Mouse (Mus musculus) myocyte (in vitro differentiated cells): ENCODE data around the gene Tnnt3.

Experiments
- CEBPB ChIP-seq: IDR thresholded peaks from 2 replicates; pipeline ENCODE4 v1.6.1; 2011; ENCODE audit warnings: mild to moderate bottlenecking, moderate library complexity; ENCODE audit not compliant: poor library complexity, insufficient read depth, severe bottlenecking
- E2F4 ChIP-seq: IDR thresholded peaks from one replicate; pipeline ENCODE4 v1.6.1; 2011; ENCODE audit warnings: mild to moderate bottlenecking, control low read depth, moderate library complexity; ENCODE audit not compliant: insufficient read depth
- POLR2A ChIP-seq: IDR thresholded peaks from one replicate; pipeline ENCODE4 v1.6.1; 2011; ENCODE audit warnings: low read depth, mild to moderate bottlenecking, control low read depth, moderate library complexity; ENCODE audit not compliant: insufficient read length
- POLR2AphosphoS2 ChIP-seq: IDR thresholded peaks from one replicate; pipeline ENCODE4 v1.6.1; 2011; ENCODE audit warnings: low read depth, control low read depth; ENCODE audit not compliant: insufficient read length
- USF1 ChIP-seq: IDR thresholded peaks from one replicate; pipeline ENCODE4 v1.6.1; 2011; ENCODE audit warnings: low read depth, mild to moderate bottlenecking, control low read depth, moderate library complexity

GRCm38 (mm10) chr7:142520331-142520730 lies 21.7 kb downstream of the Tnnt3 start:
- TF ChIP-seq CEBPB: no peak
- no peak for TF ChIP-seq E2F4
- TF ChIP-seq POLR2A: no peak
- TF ChIP-seq POLR2AphosphoS2: no peak
- no peak for TF ChIP-seq USF1
